Mouse (Mus musculus) skeletal muscle tissue, adult 2 months (tissue): ENCODE results near the gene Agap1.

Experiments used
- DNase-seq: peaks from one replicate; pipeline ENCODE4 v3.0.0-alpha.2; 2012; ENCODE audit warnings: low read depth, low spot score

Agap1 gene

DNA sequence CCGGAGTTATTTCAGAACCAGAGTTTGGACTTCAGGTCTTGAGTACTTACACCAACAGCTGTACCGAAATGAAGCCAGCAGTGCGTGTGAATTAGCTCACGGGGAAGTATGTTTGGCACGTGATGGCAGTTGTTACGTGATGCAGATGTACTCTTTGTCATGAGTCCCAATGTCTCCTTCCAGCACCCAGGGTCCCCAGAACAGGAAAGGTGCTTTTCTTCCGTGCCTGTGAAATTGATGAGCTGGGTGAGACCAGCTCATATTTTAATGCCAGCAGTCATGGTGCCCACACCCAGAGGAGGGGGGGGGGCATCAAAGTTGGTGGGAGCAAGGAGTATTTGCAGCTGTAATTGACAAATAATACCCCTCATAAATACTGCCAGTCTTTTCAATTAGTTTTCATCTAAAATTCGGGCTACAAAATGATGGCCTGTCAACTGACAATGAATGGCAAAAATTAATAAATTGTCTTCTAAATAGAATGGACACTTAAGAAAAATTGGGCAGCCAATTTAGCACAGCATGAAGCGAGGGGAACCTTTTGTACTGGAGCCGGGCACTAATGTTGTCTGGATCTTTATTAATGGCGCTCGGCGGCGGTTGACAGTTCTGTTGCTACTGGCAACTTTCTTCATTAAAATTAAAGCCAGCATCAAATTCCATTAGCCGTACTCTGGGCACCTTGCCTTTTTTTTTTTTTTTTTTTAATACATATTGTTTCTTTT is 253.3 kb downstream of the Agap1 start:
- DNase-seq = no peak

DNA sequence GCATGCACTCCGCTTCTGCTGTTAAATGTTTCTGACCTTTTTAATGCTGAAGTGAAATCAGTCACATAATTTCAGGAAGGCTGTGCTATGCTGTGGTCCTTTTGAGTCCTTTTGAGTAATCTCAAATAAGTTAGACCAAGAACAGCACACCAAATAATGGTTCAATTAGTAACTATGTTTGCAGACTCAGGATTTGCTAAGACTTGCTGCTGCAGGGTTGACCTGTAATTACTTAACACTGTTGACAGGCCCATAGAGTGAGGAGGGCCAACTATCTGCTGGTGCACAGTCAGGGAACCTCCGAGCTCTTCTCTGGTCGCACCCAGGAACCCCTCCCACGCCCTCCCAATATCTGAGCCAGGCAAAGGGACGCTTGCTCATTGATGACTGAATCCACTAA is 255.2 kb downstream of the Agap1 start:
- DNase-seq = no peak

DNA sequence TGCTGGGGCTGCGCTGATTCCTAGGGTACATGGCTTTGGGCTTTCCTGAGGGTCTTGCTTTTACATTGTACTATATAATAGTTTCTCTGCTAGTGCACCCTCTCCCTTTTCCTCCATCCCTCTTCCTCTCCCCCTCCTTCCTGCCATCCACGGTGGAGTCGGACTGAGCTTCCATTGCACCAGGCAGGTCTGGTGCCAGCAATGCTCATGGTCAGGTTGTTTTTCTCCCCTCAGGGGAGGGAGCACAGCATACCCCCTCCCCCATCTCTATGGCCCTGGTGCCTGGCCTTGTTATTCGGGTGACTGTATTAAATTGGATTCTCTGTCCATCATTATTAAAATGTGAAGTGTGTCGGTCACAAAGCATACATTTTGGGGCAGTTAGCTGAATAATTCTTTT is 259.1 kb downstream of the Agap1 start:
- no peak for DNase-seq

DNA sequence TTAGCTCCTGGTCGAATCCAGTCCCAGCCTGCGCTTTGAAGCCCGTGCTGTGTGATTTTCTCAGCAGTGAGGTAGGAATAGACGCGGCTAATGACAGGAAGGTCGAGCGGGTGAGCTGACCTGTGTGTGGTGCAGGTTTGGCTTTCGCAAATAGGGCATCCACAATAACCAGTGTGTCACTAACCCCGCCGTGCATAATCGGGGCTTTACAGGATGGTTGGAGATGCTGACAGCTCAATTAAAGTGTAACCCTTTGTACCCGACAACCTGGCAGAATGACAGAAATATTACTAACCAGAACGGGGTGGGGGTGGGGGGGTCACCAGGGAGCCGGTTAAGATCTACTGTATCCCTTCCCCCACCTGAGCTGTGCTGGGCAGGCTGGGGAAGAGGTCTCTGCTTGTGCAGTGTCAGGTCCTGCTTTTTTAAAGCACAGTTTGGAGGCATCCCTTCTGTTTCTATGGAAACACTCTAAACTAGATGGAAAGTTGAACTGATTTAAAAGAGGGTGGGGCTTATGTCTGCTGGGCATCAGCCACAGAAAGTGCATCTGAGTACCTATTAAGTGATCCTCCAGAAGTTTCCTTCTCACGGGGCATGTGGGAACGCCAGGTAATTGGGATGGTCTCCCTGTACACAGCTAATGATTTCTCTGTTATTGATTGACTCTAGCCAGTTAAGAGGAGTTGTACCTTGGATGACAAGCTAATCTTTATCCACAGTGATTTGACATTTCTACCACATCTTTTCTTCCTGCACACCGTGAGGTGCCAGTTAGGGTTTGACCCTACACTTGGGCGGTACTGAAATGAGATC is 259.8 kb downstream of the Agap1 start:
- no peak for DNase-seq

DNA sequence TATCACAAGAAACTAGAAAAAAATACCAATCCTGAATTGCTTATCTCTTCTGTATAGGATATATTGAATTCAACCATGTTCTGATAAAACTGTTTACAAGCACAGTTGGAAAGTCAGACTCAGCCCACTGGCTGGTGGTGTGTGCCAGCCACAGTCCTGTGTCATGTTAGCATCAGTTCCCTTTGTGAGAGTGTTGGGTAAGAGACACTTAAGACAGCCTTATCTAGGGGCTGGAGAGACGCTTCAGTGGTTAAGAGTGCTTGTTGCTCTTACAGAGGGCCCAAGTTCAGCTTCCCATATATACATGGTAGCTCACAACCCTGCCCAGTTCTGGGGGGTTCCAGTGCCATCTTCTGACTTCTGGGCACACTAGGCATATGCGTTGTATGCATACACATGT is 261.6 kb downstream of the Agap1 start:
- DNase-seq = no peak

DNA sequence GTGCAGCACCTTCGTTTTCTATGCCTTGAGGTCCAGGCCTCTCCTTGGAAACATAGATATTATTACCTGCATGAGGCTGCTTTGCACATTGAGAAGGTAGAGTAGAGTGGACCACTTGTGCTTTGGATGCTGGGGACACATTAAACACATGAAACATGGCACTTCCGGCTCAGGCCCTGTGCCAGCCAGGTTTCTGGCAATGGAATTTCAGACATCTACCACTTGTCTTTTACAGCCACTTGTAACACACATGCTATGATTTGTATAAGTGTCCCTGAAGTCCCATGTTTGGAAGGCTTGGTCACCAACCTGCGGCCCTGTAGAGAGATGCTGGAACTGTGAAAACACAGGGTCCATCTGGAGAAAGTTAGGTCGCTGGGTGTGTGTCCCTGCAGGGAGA is 262.5 kb downstream of the Agap1 start:
- DNase-seq = no peak

DNA sequence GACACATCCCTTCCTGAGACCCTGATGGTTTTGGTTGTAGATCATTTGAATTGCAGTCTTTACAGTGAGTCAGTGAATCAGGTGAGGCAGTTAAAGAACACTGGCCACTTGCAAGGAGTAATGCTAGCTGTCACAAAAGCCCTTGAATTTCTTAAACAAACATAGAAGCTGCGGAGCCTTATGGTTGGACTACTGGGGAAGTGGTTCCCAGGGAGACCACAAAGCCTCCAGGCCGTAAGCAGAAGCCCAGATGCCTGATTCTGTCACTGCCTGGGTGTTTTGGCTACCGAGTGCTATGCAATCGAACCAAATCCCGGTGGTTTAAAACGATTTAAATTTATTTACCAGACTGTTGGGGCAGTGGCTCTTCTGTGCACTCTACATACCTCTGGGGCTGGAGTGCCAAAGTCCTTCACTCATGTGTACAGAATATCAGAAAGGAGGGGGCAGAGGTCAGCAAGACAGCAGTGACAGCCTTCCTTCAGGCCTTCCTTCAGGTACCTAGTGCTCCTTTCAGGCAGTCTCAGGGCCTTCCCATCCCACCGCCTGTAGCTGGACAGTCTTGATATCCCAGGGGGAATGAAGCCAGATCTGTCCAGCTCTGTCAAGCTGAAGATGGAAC is 264.3 kb downstream of the Agap1 start:
- DNase-seq = no peak

DNA sequence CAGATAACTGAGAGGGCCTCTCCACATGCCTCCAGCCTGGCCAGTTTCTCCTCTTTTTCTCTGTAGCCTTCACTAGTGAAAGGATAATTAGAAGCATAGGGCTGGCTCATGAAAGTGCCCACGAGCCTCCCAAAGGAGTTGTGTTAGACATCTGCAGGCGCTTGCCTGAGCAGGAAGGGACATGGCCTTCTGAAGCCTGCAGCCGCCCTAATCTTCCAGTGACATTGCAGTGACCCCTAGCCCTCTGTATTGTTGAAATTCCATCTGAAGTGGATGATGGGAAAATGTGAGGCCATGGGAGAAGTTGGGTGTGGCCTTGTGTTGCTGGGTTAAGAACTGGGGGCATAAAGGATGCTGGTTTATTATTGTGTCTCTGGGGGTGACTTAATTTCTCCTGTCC is 269.5 kb downstream of the Agap1 start:
- DNase-seq = peak; percentile 9

DNA sequence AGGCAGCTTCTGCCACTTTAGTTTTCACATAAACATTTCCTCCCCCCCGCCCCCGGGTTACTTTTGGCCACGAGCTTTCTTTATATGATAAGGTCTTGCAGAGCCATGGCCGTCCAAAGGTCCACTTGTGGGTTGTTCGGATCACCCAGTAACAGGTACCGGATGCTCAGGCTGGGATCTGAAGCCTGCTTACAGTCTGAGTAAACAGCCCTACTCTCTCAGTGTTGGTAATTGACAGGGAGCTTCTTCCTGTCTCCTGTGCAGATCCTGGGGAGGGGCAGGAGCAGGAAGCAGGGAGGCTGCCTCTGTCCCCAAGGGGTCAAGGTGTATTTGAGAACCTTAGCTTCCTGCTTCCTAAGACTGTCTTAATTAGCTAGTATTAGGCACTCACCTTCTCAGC is 269.9 kb downstream of the Agap1 start:
- no peak for DNase-seq

DNA sequence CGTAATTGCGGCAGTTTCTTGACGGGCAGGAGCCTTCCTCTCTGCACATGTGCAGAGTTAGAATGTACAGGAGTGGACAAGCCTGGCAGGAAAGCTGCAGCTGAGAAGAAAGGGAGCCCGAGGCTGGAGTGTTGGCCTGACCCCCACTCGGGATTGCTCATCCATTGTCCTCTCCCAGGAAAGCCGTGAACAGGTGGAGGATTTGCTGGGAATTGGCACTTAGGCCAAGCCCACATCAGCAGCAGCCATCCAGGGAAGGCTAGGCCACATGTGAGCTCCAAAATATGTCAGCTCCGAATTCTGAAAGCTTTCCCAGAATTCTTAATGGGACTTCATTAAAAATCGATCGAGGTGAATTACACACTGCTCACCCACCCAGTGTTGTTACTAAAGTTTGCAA is 270.4 kb downstream of the Agap1 start:
- DNase-seq = no peak

DNA sequence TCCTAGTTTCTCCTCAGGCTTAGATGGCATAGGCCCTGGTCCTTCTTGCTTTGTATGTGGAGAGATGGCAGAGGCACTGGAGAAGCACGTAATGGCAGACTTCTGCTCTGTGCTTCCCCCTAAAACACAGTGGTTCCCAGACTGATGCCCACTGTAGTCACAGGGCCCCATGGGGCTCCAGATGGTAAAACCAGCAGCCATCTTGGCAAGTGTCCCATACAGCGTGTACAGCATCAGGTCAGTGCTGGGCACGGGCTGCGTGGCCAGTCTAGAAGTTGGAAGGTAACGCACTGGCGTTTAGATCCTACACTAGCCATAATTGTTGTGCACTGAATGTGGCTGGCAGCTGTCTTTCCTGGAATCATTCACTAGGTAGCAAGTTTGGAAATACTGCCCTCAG is 273.9 kb downstream of the Agap1 start:
- no peak for DNase-seq

DNA sequence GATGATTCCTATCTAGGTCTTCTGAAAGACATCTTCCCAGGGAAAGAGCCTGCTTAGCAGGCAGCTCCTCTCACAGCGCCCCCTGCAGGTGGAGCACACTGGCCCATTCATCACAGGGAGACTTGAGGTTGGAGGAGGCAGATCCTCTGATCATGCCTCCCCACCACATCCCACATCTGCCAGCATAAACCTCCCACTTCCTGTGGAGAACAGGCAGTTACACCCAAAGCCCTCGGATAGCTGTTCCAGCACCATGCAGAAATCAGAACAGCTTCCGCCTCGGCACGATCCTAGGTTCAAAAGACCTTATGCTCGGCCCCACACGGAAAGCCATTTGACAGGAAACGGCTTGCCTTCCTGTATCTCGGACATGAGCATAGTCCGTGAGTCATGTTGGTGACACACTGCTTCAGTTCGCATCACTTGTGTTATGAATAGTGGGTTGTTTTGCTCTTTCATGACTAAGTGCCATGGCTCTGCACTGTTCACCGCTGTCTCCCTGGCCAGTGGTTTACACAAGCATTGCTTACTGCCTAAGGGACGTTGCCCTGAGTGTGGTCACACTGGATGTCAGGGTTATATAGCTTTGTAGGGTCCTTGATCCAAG is 276.1 kb downstream of the Agap1 start:
- DNase-seq = no peak

DNA sequence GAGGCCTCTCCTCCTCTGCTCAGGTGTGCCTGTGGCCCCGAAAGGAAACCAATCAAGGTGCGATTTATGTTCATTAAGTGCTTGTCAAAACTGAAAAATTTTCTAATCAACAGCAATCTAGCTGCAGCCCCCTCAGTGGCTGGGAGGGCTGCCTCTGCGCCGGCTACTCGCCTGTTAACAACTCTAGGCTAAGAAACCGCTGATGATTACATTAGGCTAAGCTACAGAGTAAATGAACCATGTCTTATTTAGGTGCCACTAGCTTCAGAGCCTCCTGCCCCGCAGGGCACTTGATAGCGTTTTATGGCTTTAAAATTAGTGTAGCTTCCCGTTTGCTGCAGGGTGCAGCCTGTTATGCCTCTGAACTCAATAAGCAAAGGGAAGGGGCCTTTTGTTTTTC is 279.8 kb downstream of the Agap1 start:
- DNase-seq = no peak

DNA sequence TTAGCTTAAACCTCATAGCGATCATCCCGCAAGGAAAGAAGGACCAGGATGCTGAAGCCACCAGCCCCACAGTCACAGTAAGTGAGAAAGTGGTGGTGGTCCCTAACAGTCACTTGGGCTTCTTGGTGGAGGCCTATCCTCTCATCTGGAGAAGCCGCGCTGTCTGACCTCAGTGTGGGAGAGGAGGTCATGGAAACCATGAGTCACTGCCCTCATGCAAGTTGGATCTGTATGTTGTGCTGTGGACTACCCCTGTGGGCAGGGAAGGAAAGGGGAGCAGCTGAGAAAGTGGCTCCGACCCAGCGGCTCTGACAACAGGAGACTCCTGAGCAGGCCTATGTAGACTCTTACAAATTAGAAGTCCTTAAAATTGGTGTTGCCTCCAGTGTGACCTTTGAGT is 280.5 kb downstream of the Agap1 start:
- DNase-seq = no peak

DNA sequence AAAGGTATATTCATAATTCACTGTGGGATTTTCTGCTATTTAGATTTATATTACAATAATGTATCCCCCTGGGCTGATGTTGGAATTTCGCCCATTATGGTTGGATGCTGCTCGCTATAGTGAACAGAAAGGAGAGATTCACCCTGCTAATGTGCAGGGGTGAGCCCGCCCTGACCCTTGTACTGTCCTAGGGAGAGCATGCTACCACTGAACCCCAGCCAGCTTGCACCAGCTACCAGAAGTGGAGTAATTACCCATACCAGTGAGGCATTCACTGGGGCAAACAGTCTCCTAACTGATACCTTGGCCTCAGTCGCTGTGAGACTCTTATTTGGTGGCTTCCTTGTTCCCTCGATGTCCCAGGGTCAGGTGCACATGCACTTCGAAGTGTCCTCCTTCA is 281.4 kb downstream of the Agap1 start:
- no peak for DNase-seq

DNA sequence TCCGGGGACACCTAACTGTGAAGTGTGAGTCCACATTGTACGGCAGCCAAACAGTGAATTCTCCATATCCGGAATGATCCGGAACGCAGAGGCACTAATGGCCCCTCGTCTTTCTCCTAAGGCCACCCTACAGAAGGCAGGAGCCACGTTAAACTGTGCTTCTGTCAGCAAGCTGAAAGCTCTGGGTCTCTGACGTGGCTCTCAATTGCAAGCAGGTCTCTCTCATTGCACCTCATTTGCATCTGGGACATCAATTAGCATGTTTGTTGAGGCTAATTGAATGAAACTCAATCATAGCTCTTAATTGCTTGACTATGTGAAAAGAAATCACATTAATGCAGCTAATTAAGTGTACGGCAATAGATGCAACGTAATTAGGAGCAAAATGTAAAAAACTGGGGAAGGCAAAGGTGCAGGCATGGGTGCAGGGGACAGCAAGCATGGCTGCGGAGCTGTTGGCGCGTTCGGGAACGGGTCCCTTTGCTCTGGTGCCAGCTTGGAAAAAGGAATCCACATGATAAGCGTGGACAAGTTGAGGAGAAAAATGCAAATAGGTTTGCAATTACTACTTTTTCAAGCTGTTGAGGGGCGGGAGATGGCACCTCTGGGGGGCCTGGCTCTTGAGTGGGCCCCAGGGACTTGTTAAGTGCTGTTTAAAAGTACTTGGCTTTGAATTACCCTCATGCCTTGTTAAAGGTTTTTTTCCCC is 284.6 kb downstream of the Agap1 start:
- no peak for DNase-seq

DNA sequence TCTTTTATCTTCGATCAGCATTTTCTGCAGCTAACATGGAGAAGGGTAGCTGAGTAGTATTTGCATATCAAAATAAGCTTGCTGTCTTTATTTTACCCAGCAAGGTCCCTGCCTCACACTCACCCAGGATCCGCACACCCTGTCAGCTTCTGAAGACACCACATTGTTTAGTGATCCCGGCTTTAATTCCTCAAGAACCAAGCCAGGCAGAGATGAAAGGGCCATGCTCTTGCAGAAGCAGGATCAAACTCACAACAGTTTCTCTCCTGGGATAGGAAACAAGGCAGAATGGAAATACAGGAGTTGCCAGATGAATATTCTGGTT is 285.1 kb downstream of the Agap1 start:
- no peak for DNase-seq

DNA sequence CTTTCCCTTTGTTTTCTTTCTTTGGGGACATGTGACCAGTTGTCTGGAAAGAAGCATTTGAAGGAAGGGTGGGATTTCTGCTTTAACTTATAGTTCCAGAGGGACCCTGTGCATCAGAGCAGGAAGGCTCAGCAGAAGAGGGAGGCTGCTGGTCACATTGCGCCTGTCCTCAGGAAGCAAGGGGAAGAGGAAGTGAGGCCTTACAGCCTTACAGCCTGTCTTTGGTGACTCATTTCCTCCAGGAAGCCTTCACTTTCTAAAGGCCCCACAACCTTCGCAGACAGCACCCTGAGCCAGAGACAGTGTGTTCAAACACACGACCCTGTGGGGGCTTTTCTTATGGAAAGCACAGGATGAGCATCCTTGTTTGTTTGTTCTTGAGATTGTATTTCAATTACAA is 287.8 kb downstream of the Agap1 start:
- DNase-seq = no peak

DNA sequence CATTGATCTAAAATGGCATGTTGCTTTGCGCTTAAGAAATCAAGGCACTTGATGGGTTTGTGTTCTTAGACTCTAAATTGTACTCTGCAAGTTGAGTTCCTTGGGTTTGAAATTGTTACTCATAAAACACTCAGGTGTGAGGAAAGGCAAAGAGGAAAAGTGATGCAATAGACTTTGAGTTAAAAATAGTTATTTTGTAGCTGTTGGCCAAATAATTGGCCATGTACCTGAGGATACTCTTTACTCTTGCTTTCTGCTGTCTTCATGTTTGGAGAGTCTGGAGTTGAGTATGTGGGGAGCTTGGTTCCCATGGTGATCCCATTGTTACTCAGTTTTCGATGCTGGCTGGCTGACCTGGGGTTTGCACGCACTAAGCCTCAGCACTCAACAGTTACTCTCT is 291.6 kb downstream of the Agap1 start:
- DNase-seq = no peak

DNA sequence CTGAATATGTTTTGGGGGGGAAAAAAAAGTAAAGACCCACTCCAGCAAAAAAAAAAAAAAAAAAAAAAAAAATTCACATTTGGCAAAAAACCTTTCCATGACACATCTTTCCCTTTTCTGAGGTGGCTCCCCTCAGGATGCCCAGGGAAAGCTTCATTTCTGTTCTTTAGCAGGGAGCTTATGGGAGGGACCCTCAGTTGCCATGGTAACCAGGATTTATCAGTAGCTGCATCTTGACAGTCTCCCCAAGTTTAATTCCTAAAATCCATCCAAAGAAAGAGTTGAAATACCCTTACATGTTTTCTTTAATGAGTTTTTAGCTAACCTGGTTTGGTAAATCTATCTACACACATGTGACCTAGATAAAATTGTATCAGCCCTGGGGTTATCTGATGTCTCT is 295.1 kb downstream of the Agap1 start:
- DNase-seq = no peak

DNA sequence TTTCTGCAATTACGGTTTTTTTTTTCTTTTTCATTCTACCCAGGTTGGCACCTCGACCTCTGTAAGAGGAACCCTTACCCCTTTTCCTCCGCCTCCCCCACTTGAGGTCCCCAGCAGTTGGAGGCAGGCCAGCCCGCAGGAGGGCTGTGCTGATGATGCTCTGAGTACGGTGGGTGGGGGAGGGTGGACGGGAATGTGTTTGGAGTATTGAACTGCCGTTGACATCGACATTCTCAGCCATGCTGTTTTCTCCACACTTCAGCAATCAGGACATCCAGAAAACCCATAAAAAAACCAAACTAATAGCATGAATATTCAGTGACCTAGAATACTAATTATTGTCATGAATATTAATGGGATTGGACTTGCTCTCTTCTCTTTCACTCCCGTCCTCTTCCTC is 295.9 kb downstream of the Agap1 start:
- no peak for DNase-seq

DNA sequence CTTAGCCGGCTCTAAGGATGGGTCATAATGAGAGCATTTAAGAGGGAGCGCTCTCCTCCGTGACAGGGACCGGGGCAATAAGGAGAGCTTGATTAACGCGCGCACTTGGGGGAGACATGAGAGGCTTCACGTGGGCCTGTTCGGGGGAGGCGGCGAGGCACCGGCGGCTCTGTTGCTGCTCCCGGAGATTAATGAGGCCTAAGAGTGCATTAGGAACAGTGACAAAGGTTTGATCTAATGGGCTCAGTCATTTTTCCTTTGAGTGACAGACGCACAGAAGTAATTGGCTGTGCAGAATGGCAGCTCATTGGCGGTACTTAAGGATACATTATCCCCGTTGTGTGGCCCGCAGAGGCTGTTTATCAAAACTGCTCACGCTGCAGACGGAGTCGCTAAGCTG is 296.3 kb downstream of the Agap1 start:
- DNase-seq = no peak
